Mouse (Mus musculus) frontal cortex, adult (tissue): Measurements from ENCODE around the gene Spag9.

Source experiments
- ATAC-seq: cut with Nextera tagmentation; 2 replicates; pipeline ENCODE4 v1.9.2; 2017; ENCODE audit warnings: mild to moderate bottlenecking, moderate library complexity, mixed read lengths; ENCODE audit not compliant: low TSS enrichment

Gene Spag9

DNA sequence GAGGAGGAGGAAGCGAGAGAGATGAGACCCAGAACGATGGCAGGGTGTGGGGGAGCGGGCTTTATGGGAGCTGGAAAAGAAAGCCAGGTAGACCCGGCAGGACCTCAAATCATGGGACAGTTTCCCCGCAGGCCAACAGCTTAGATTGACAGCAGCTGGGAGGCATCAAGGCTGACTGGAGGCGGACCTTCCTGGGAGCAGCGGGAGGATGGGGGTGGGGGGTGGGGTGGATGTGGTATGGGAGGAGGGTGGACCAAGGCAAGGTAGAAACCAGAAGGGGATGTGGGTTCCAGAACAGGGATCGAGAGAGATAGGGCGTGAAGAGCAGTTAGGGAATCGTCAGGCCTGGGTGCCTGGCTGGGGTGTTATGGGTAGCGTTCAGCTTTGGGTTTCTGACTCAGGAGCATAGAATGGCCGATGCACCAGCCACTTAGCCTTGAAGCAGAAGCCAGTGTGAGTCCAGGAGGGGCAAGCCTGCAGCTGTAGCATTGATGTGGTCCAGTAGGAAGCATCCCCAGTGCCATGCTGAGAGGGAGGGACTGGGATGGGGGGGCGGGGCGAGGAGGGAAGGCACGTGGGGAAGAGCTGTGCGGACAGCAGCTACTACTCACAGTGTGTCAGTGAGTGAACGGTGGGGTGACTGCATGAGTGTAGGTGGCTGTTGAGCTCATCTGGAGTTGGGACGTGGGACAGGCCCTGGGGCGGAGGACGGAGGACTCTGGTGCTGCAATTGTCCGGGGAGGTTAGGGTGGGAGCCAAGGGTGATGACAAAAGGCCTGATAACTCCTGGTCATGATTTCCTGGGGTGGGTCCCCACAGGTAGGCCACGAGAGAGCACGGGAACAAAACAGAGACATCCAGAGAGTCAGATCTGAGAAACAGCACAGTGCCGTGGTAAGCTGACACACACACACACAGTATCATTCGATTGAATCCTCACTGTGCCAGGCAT, 154.9 kb downstream of the Spag9 start:
- no peak for ATAC-seq

DNA sequence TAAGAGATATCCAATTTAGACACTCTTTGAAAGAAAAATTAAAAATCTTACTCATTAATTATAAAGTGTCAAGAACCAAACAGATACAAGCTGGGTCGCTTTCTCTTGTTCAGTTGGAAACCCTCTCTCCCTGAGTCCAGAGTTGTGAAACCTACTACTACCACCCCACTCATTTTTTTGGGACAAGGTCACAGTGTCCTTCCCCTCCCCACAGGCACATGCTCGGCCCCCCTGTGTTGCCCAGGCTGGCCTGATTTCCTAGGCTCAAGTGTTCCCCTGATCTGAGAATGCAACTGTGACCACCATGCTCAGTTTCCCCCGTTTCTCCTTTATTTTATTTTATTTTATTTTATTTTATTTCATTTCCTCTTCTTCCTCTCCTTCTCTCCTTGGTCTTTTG, 158.3 kb downstream of the Spag9 start:
- no peak for ATAC-seq

DNA sequence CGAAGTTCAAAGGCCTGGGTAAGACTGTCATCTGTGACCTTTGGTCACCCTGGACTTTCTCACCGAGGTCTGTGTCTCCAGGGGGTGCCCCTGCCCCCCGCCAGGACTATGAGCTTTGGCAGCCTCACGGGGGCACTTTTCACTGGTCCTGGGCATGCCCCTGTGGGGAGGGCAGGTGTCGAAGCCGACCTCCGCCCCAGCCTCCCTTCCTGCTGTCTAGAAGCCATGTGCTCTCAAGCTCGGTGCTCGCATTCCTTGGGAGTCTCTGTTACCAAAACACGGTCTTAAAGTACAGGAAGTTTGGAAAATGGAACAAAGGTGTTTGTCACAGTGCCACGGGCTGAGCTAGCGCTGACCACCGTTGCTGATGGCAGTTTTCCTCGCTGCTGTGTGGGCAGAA, 162.6 kb downstream of the Spag9 start:
- ATAC-seq, result no peak

DNA sequence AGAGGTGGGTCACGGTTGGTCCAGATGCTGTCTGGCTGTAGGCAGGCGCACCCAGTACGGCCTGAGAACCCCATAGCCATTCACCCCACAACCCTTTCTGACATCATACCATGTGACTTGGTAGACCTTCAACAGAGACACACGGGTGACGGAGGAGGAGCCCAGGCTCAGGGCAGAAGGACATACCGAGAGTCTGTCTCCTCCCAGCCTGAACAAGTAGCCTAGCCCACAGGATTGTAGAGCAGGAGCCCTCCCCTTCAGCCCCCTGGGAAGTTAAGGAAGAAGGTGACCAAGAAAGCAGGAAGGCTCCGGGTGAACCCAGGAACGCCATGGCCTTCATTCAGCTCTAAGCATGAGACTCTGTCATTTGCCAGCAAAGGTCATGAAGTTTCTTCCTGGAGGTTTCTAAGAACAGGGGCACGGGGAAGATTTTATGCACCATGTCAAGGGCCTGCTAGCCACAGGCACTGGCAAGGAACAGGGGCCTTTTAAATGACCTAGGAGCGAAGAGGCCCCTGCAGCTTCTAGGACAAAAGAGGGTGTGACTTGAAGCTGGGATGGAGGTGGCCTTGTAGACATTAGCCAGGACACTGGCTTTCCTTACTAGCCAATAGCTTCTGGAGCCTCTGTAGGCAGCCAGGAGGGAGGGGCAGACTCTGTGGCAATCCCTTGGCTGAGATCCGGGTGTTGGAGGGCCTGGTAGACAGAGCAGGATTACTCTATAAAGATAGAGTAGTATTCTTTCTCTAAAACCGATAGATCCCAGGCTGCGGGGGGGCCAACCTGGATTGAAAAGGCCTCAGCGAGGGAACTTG, 163.4 kb downstream of the Spag9 start:
- no peak for ATAC-seq

DNA sequence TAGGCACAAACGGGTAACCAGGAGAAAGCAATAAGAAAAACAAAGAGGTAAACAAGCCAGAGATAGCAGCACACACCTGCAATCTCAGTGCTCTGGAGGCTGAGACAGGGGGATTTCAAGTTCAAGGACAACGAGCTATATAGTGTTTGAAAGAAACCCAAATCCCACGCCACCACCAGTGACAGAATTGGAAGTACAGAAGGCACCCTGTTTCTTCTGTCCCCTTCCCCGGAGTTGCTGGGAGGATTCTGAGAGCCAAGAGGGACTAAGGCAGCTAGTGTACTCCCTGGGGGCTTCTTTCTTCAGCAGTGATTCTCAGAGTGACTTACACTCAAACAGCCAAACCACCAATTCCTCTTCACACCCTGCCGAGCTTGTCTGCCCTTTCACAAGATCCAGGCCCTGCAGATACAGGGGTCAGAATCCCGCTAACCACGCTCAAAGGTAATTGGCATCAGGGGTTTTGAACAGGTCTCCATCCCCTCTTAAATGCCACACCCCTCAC, 164.1 kb downstream of the Spag9 start:
- ATAC-seq, result no peak

DNA sequence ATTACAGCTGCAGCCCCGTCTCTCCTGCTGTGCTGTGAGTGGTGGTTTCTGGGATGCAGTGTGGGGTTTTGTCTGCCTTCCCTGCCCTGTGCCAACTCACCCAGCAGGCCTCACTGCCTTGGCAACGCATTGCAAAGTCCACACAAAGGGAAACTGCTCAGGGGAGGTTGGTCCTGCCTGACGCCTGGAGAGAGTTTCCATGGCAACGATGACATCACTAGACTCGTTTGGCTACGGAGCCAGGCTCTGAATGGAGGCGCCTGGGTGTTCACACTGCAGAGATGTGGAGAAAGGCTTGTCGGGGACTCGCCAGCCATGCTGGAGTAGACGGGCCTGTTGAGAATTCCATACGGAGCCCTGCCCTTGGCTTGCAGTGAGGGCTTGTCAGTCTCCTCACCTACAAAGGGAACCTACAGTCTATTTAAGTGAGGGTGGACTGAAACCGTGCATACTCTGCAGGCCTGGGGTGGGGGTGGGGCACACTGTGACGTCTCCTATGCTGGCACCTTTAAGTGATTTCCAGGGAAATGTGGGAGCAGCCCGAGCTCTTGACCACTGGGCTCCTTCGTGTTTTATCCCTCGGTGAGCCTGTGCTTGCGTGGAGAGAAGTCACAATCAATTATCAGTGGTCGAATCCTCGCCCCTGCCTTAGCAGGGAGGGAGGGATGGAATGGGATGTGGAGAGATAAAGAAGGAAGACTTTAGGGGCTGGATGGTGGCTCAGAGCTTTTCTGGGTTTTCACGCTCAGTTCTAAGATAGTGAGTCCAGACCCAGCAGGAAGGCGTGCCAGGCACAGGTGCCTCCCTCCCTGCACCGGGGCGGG, 164.8 kb downstream of the Spag9 start:
- peak; percentile 93 for ATAC-seq

DNA sequence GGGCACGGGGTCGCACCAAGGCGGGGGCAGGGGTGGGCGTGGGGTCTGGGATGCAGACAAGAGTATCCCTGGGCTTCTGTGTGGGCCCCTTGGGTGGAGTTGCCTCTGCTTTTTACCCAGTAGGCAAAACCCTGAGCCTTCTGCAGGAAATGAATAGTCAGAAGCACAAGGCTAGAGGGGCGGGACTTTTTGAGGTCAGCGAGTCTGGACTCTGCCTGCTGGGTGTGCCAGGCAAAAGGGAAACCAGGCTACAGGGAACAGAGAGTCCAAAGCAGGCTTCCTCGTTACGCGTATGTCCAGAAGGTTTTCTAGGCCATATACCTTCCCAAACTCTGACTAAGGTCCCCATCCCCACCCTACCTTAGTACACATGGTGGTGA, 165.4 kb downstream of the Spag9 start:
- no peak for ATAC-seq

DNA sequence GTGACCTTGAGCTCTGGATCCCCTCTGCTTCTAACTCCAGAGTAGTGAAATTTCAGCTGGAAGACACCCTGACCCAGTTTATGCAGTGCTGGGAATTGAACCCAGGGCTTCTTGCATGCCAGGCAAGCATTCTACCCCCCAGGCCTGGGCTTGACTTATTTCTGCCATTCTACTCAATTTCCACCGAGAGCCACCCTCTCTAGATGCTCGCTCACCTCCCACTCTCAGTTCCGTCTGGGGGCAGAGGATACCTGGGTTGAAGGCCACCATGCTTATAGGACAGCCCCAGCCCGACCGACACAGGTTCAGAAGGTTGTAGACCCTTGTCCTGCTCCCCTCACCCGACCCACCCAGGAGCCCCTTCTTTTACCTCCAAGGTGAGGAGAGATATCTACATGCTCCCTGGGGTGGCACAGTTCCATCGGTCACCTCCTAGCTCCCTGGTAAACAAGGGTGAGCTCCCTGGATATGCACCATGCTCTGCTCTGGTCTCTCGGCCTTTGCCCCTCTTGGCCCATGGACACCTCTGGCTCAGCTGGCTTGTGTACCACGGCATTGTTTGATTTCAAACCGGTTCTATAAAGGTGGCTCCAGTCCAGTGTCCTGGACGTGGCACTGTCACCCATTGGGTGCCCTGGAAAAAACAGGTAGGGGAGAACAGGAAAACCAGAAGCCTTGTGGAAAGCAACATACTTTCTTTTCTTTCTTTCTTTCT, 166.1 kb downstream of the Spag9 start:
- ATAC-seq, result no peak

DNA sequence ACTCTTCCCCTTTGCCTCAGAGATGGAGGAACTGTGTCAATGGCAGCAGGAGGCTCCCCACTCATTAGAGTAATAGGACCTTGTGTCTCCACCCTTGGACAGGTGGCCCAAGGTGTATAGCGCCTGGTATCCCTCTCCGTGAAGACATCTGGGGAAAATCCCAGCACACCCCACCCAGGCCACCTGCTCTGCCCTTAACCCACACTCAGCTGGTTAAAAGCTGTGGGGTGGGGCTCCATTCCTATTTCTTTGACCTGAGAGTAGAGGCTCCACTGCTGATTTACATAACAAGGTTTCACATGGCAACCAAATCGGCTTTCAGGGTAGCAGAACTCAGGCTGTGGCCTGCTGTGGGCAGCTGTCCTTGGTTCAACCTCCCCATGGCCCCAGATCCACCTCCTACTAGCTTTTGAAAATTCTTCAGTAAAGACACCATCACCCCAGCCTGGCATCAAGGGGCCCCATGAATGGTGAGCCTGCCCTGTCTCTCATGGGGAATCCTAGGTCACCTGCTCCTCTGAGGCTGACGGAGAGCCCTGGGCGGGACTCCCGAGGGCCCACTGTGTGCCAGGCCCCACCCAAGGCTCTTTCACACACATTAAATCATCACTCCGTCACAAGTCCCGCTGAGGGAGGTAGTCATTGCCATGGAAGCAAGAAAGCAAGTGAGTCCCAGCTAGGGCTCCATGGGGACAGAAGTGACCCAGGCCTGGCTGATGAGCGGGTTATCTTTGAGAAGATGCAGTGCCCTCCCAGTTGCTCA, 167.3 kb downstream of the Spag9 start:
- ATAC-seq, result no peak

DNA sequence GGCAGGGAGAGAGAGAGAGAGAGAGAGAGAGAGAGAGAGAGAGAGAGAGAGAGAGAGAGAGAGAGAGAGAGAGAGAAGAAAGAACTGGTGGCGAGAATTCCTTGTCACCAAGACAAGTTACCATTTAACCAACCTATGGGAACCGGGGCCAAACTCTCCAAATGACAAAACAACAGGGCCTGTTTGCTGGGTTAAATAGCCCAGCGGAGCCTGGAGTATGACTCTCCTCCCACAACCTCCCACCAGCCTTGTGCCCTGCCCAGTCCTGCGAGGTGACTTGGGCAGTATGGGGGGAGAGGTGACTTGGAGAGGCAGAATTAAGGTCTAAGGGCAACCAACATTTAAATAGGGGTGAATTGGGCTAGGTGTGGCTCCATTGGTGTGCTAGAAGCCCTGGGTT, 169.9 kb downstream of the Spag9 start:
- ATAC-seq, result no peak

DNA sequence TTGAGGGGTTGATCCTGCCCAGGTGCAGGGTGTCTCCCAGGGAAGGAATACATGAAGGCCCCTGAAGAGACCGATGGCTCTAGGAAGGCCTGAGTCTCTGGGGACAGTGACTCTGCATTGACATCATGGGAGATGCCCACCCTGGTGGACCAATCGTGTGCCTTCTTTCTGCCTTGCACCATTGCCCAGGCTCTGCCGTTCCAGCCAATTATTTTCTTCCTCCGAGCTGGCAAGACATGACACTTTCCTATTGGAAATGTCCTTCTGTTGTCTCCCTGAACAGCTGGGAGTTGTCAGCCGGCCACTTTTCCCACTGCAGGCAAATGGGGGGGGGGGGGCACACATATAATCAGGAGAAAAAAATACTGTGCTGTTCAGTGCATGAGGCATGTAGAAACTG, 172.3 kb downstream of the Spag9 start:
- no peak for ATAC-seq

DNA sequence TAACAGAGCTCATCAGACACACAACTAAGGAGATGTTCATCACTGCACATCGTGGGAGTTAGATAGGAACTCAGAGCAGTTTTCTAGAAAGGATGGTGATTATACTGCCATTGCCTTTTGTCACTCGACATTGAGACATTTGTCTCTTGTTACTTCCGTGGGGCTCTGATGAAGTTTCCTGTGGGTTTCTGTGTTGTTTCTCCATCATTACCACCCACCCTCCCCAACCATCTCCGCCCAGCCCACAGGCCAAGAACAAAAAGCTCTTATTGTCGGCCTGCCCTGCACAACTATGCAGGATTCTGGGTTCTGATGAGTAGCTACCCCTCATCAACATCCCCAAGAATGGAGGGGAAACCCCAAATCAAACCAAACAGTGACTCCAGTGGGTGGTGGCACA, 173.7 kb downstream of the Spag9 start:
- no peak for ATAC-seq

DNA sequence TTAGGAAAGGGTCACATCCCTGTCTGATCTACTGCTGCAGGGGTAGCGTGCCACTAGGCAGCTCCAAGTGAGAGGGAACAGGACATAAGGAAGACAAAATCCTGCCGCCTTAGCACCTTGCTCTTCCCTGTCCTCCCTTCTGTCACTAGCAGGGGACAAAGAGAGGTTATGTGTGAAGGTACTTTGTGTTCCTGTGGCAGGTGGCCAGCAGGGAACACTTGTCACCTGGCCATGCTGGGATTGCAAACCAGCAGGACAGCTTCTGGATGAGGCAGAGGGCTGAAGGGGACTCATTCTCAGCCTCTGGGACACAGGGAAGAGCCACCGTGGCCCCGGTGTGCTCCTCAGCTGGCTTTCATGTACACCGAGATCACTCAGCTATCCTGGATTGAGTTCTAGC, 175.8 kb downstream of the Spag9 start:
- ATAC-seq, result no peak

DNA sequence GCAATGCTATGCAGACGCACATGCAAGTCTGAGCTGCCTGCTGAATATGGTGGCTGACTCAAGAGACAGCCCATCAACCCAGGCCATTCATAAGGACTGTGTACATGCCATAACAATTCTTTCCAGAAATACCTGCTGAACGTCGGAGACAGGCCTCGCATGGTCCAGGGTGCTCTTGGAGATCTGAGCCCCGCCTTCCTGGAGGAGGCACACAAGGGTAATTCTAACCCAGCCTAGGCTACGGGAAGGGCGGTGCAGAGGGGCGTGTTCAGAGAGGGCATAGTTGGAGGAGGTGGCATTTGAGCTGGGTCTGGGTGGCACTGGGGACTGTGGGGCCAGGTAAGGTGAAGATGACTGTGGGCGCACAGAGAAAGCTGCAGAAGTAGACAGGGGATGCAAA, 176.3 kb downstream of the Spag9 start:
- no peak for ATAC-seq

DNA sequence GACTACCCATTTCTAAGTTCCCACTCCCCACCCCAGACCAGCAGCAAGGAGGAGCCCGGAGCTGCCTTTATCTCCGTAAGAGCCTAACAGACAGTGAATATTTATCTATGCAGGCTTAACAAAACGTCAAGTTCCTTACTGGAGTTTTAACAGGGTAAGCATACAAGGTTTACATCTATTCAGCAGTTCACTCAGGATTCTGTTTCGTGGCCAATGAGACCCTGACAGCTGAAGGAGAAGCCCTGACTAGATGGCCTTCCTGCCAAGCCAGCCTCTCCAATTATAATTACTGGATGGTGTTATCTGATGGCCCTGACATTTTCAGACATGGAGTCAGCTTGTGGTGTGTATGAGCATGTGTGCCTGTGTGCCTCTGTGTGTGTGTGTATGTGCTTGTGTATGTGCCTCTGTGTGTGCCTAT, 177.8 kb downstream of the Spag9 start:
- no peak for ATAC-seq

DNA sequence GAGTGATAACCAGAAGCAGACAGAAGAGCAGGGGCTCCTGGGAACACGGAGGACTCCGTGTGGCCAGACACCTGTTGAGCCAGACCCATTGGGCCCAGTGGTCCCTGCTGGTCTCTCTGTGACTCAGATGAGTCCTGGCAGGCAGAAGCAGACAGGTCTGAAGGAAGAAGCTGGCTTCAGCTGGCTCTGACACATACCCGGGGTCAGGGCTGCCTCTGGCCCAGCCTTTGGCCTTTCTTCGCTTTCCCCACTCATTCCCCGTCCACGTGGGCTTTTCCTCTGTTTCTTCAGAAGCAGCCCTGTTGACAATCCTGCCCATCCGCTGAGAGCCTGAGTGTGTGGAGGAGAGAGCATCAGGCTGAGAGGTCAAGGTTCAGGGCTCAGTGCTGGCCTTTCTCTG, 179.4 kb downstream of the Spag9 start:
- ATAC-seq, result no peak
